Mouse (Mus musculus) cerebellum, adult 9-10 months (tissue): ENCODE measurements at regions not wholly inside any gene's neighbourhood (a gene's known extent, or its start where the extent isn't known, plus 50 kb on each side); places are given as distances from the start of the nearest gene placed in this dataset.

Experiments used
- DNase-seq: peaks from one replicate; pipeline ENCODE4 v3.0.0; 2022

DNA sequence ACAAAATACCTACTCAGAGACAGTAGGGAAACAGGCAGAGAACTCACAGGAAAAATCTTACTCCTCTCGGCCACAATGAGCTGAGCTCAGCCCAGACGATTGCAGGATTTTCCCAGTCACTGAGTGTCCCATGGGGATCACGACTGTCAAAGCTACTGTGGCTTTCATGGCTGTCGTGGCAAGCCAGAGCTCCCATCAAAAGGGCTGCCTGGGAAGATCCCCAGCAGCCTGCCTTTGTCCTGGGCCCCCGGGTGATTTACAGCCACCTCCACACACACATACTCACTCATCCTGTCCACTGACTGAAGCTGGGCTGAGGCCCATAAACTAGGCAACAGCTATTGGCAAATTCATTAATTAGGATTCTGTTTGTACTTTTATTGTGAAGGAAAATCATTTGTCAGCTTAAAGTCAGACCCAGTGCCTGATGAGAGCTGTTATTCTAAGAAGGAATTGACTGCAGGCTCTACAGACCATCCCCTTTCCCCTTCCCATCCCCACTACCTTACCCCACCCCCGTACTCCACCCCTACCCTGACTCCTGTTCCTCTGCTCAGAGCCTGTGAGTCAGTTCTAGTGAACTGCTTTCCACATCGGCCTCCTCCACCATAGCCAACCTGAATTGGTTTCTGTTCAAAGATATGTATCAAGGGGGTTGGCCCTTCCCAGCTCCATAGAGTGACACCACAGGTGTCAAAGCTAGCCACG lies 399.1 kb downstream of the H2al1j start:
- no peak for DNase-seq

- DNase-seq = no peak
Observed at GRCm38 (mm10) chrX:11728481-11728880, 400.9 kb downstream of the H2al1j start.

- DNase-seq = no peak
Observed at GRCm38 (mm10) chrX:11729992-11730391, 402.4 kb downstream of the H2al1j start.

DNA sequence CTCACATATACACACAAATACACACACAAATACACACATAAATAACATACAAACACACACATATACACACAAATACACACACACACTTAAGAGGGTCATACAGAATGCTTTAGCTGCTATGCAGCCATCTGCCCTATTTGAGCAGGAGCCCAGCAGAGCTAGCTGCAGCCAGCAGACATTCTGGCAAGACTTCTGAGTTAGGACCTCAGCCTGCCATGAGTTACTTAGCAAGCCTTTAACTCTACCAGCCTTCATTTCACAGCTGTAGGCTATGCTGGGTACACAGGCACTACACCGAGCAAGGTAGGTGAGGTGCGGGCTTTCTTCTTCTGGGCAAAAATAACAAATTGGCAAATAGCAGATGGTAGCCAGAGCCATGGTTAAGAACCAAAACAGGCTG lies 404.7 kb downstream of the H2al1j start:
- DNase-seq = no peak

DNA sequence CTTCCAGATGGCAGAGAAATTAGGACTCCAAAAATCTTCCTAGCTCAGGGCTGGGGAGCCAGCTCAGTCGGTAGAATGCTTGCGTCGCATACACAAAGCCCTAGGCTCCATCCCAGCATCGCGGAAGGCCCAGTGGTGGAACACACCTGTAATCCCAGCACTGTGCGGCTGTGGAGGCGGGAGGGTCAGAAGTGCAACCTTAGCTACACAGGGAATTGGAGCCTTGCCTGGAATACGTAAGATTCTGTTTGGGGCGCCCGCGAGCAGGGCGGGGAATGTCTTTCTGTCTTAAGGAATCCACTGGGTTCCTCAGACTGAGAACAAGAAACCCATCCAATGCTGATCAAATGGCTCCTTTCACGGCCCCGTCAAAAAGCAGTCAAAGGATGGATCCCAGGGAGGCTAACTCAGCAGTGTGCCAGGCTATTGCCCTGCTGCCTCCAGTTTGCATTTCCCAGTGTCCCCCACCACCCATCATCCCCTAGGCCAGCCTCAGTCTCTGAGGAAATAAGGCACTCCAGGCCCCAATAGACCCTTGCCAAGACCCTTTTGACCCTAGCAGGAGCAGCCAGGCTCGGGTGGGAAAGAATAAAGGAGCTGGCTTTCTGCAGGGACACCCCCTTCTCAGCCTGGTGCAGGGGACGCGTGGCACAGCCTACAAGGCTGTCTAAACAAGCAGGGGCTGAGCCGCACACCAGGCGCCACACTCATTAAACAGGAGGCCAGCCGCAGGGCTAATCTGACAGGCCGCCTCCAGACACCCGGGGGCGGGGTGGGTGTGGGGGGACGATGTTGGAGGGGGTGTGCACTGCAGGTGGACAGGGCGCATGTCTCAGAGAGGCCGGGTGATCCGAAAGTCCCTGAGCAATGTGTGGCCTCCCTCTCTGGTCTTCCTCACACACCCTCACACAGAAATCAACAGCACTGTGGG lies 407.1 kb downstream of the H2al1j start:
- no peak for DNase-seq

DNA sequence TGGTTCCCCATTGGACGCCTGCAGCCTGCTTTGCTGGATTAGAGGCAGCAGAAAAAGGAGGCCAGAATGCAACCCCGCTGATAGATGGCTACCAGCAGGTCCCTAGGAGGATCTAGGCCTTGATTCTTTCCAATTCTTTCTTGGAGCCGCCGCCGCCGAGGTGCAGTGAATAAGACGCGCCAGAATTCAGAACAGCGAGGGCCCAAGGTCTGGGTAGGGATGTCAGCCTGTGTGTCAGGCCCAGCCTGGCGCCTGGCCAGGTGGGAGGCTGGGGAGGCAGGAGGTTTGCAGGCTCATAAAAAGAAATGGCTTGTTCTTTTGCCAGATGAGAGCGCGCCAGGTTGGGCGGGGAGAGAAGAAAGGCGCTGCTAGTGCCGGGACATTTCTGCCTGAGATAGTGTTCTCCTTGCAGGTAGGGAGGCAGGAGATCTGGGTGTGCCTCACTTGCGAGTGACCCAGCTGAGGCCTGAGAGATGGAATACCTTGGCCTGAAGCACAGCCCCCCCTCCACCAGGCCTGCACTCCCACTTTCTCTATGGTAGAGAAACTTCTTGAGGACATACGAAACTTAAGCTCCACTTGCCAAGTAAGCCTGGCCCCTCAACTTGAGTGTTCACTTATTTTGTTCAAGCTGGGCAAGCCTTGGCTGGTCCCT lies 408.0 kb downstream of the H2al1j start:
- peak; percentile 81 for DNase-seq

DNA sequence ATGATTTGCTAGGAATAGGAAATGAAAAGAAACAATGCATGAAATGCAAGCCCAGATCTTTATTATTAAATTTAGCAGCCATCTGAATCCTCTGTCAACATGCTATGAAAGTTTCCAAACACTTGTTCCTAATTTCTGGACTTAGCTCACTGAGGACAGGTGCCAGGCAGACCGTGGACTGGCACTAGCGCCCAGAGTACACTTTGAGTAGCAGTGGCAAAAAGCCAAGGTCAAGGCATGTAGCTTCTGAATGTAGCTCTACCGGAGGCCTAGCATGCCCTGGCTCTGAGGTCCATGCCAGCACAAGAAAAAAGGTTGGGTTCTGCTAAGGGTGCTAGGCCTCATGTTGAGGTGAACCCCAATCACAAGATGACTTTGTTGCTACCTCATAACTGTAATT lies 408.9 kb downstream of the H2al1j start:
- DNase-seq = no peak

GRCm38 (mm10) chrX:11739565-11739964 lies 411.9 kb downstream of the H2al1j start:
- DNase-seq = no peak

DNA sequence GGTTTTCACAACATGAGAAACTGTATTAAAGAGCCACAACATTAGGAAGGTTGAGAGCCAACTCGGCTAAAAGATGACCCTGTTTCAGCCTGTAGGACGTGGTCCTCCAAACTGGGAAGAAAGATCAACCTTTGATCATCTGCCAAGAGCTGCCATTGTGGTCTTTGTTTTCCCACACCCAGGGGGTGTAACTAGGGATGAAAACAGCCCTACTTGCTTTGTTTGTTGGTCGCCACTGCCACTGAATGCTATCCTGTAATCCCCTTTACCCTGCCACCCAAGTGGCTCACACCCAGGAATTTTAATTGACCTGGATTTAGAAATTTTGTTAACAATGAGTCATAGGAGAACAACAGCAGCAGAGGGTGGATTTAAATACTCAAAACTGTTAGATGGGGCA lies 414.2 kb downstream of the Bcor start:
- no peak for DNase-seq

DNA sequence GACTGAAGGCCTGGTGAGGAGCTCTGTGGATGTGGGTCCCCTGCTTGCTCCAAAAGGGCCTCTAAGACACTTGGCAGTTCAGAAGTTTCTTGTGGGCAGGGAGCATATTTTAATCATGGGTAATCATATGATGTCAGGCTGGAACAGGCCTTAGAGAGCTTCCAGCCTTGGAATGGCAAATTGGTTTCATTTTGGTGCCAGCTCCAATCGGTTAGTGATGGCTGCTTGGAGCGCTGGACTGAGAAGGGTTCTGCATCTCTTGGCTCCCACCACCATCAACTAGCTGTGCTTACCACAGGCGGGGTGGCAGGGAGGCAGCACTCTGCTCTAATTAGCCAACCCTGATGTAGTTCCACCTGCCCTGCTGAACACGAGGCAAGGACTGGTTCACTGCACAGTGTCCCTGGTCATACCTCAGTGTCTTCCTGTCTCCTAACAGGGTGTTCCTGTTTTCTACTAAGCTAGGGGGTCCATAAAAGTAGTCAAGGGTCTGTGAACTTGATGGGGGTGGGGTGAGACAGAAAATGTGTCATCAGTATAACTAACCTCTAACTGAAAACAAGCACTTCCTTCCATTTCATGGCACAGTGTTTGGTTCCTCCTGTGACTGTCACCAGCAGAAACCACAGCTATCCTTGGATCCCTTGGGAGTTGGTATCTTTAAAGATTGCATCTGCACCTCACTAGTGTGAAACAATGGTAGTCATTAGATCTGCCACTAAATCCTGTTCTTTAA lies 412.6 kb downstream of the Bcor start:
- DNase-seq = no peak

DNA sequence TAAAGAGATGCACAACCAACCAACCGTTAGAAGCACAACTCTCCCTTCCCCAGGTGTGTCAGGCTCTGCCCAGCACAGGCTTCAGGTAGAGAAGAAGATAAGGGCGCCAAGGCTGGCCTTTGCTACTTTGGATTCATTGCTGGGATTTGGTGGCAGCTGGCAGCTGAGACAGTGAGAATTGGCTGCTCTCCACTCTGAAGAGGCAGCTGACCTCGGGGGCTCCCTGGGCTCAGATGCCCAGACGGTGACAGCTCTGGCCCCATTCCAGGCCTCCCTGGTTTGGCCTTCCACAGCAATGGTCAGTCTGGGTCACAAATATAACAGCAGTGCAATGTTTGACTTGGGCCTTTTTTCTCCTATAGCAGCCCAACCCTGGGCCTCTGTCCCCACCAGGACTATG lies 411.9 kb downstream of the Bcor start:
- DNase-seq = peak; percentile 49

DNA sequence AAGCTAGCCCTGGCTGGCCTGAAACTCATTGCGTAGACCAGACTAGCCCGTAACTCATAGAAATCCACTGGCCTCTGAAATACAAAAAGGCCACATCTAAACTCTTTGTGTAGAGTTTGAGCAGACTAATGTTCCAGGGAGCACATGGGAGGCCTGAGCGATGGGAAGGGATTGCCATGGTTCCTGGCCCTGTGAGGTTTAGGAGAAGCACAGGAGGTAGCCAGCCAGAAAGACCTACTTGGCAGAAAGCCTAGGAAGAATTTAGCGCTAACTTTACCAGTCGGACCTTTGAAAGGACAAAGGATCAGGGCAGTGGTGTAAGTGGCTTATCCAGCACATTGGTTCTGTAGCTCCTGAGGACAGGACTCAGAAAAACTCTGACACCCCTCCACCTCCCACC lies 407.6 kb downstream of the Bcor start:
- DNase-seq = no peak

- DNase-seq = no peak
Observed at GRCm38 (mm10) chrX:11752973-11753590, 407.1 kb downstream of the Bcor start.

GRCm38 (mm10) chrX:11755046-11755445 lies 405.1 kb downstream of the Bcor start:
- no peak for DNase-seq

GRCm38 (mm10) chrX:11763351-11764082 lies 396.6 kb downstream of the Bcor start:
- peak; percentile 7 for DNase-seq

GRCm38 (mm10) chrX:11776236-11776899 lies 383.8 kb downstream of the Bcor start:
- DNase-seq = no peak

- DNase-seq = no peak
Observed at GRCm38 (mm10) chrX:11795010-11795409, 365.1 kb downstream of the Bcor start.

- DNase-seq = no peak
Observed at GRCm38 (mm10) chrX:11797870-11798269, 362.3 kb downstream of the Bcor start.

GRCm38 (mm10) chrX:11798326-11798725 lies 361.8 kb downstream of the Bcor start:
- DNase-seq = no peak

GRCm38 (mm10) chrX:11800400-11800941 lies 359.7 kb downstream of the Bcor start:
- DNase-seq = peak; percentile 81

DNA sequence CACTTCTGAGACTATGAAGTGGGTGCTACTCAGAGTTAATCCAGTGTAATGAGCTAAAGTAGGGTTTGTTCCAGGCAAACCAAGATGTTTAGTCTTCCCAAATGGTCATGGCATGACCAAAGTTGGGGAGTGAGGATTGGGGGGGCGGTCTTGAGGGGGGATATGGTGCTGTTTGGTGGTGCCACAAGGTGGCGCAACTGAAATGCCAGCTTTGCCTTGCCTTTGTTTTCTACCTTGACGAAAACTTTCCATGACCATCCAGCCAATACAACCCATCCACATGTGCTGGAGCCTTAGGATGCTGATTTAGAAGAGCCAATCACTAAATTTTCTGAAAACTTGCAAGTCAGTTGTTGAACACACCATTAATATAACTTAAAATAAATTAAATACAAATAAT lies 358.9 kb downstream of the Bcor start:
- DNase-seq = no peak
